Mouse (Mus musculus) liver, embryonic 13.5 days (tissue): Measurements from ENCODE around the gene Adamts18. TPM values are rescaled to one million over a fixed set of nuclear protein-coding genes. Genes with fewer than 3 reads are reported as not detected.

Experiments
- ATAC-seq: fragments of 200-750 bp; cut with Nextera tagmentation; 2 replicates; pipeline ENCODE4 v1.8.0; 2017; ENCODE audit warnings: low read depth, mild to moderate bottlenecking, moderate number of reproducible peaks, moderate library complexity
- DNase-seq: peaks from one replicate; pipeline ENCODE4 v3.0.0; 2022
- H3K27ac ChIP-seq: fragments of 300-500 bp; sonication (generic); 2 replicates; pipeline ENCODE4 v1.5.1; 2015; ENCODE audit warnings: moderate library complexity, mild to moderate bottlenecking, inconsistent platforms
- H3K27me3 ChIP-seq: fragments of 300-500 bp; sonication (generic); 2 replicates; pipeline ENCODE4 v1.6.1; 2015; ENCODE audit warnings: mild to moderate bottlenecking, inconsistent platforms
- H3K36me3 ChIP-seq: fragments of 300-500 bp; sonication (generic); 2 replicates; pipeline ENCODE4 v1.6.1; 2015; ENCODE audit warnings: mild to moderate bottlenecking, inconsistent platforms
- H3K4me1 ChIP-seq: fragments of 300-500 bp; sonication (generic); replicated peaks from 2 replicates; pipeline ENCODE4 v1.6.1; 2015; ENCODE audit warnings: inconsistent platforms
- H3K4me2 ChIP-seq: fragments of 300-500 bp; sonication (generic); 2 replicates; pipeline ENCODE4 v1.6.1; 2015; ENCODE audit warnings: inconsistent platforms, mild to moderate bottlenecking, moderate library complexity
- H3K4me3 ChIP-seq: fragments of 300-500 bp; sonication (generic); replicated peaks from 2 replicates; pipeline ENCODE4 v1.5.1; 2015; ENCODE audit warnings: mild to moderate bottlenecking, inconsistent platforms
- H3K9ac ChIP-seq: fragments of 300-500 bp; sonication (generic); 2 replicates; pipeline ENCODE4 v1.6.1; 2015; ENCODE audit warnings: mild to moderate bottlenecking, inconsistent platforms
- H3K9me3 ChIP-seq: fragments of 300-500 bp; sonication (generic); replicated peaks from 2 replicates; pipeline ENCODE4 v1.6.1; 2016; ENCODE audit warnings: inconsistent platforms
- WGBS: fragments of 180-500 bp; shearing (Covaris S2); methylation state at CpG from one replicate; pipeline ENCODE4 v1.1.7; 2015; ENCODE audit not compliant: insufficient replicate concordance; 5-methylcytosine and 5-hydroxymethylcytosine counted together
- polyA plus RNA-seq: library from polyadenylated mRNA; unstranded; fragments of >200 nt; fragmentation: Nextera tagmentation; extraction: Ambion mirVana; gene quantifications from 2 replicates; pipeline ENCODE4 v1.2.1, GENCODE M21; 2015

Gene Adamts18
- polyA plus RNA-seq, 1 experiment from 2014 or later = 0.10 TPM

- no peaks in the 10 kb centered on the region for H3K36me3 ChIP-seq
- 69% methylated on average over 13 of the region's 13 CpGs for WGBS
- no peak overlapping the region for H3K9ac ChIP-seq
- no peak overlapping the region for H3K4me3 ChIP-seq
- H3K4me1 ChIP-seq = no peaks in the 10 kb centered on the region
- no peak for DNase-seq
- H3K4me2 ChIP-seq = no peak overlapping the region
- H3K9me3 ChIP-seq = no peaks in the 10 kb centered on the region
- no peak overlapping the region for H3K27ac ChIP-seq
- H3K27me3 ChIP-seq = no peaks in the 10 kb centered on the region
- ATAC-seq = no peak
These were observed 17.0 kb upstream of the Adamts18 start for GRCm38 (mm10) chr8:113865326-113866093.

- H3K9me3 ChIP-seq = no peaks in the 10 kb centered on the region
- no peak overlapping the region for H3K27ac ChIP-seq
- 65% methylated on average over 12 of the region's 12 CpGs for WGBS
- no peak for DNase-seq
- H3K4me1 ChIP-seq = no peaks in the 10 kb centered on the region
- H3K36me3 ChIP-seq = no peaks in the 10 kb centered on the region
- H3K9ac ChIP-seq = no peak overlapping the region
- no peak overlapping the region for H3K4me3 ChIP-seq
- no peaks in the 10 kb centered on the region for H3K27me3 ChIP-seq
- no peak overlapping the region for H3K4me2 ChIP-seq
- no peak for ATAC-seq
These were observed 11.5 kb upstream of the Adamts18 start for GRCm38 (mm10) chr8:113859890-113860683.

GRCm38 (mm10) chr8:113858801-113859200 lies 10.3 kb upstream of the Adamts18 start:
- ATAC-seq = no peak
- WGBS = 49% methylated on average over 7 of the region's 7 CpGs
- H3K9me3 ChIP-seq = no peaks in the 10 kb centered on the region
- H3K27me3 ChIP-seq = no peaks in the 10 kb centered on the region
- H3K4me3 ChIP-seq = no peak overlapping the region
- no peak for DNase-seq
- no peaks in the 10 kb centered on the region for H3K4me1 ChIP-seq
- no peaks in the 10 kb centered on the region for H3K36me3 ChIP-seq
- H3K9ac ChIP-seq = no peak overlapping the region
- H3K27ac ChIP-seq = no peak overlapping the region
- H3K4me2 ChIP-seq = no peak overlapping the region

- no peak overlapping the region for H3K9ac ChIP-seq
- DNase-seq (no peak), ATAC-seq (no peak)
- 63% methylated on average over 8 of the region's 8 CpGs for WGBS
- no peaks in the 10 kb centered on the region for H3K36me3 ChIP-seq
- H3K9me3 ChIP-seq = no peaks in the 10 kb centered on the region
- peaks cover 9% of the 10 kb centered on the region for H3K27me3 ChIP-seq
- no peaks in the 10 kb centered on the region for H3K4me1 ChIP-seq
- no peak overlapping the region for H3K4me2 ChIP-seq
- no peak overlapping the region for H3K4me3 ChIP-seq
- H3K27ac ChIP-seq = no peak overlapping the region
These were observed 6.2 kb upstream of the Adamts18 start for GRCm38 (mm10) chr8:113854622-113855293.

GRCm38 (mm10) chr8:113853714-113854113 lies 5.2 kb upstream of the Adamts18 start:
- ATAC-seq (no peak), DNase-seq (no peak)
- Histone ChIP-seq H3K4me1 (no peaks in the 10 kb centered on the region), H3K9ac (no peak overlapping the region), H3K9me3 (no peaks in the 10 kb centered on the region), H3K27ac (no peak overlapping the region), H3K36me3 (no peaks in the 10 kb centered on the region), H3K27me3 (peaks cover 19% of the 10 kb centered on the region), H3K4me3 (no peak overlapping the region), H3K4me2 (no peak overlapping the region)
- 65% methylated on average over 4 of the region's 4 CpGs for WGBS

- ATAC-seq (no peak), DNase-seq (no peak)
- no peak overlapping the region for H3K9ac ChIP-seq
- H3K27me3 ChIP-seq = peaks cover 40% of the 10 kb centered on the region
- H3K4me1 ChIP-seq = no peaks in the 10 kb centered on the region
- H3K4me3 ChIP-seq = no peak overlapping the region
- H3K27ac ChIP-seq = no peak overlapping the region
- no peak overlapping the region for H3K4me2 ChIP-seq
- WGBS = 27% methylated on average over 4 of the region's 4 CpGs
- H3K36me3 ChIP-seq = no peaks in the 10 kb centered on the region
- no peaks in the 10 kb centered on the region for H3K9me3 ChIP-seq
These were observed 3.1 kb upstream of the Adamts18 start for GRCm38 (mm10) chr8:113851655-113852054.

- DNase-seq = no peak
- peak overlapping the region; percentile 28; the same call in 1 of the 2 replicates for H3K4me3 ChIP-seq
- 4% methylated on average over 50 of the region's 50 CpGs for WGBS
- ATAC-seq = no peak
- H3K9me3 ChIP-seq = no peaks in the 10 kb centered on the region
- peak overlapping the region; percentile 38 for H3K4me2 ChIP-seq
- H3K27ac ChIP-seq = no peak overlapping the region
- H3K36me3 ChIP-seq = no peaks in the 10 kb centered on the region
- no peak overlapping the region for H3K9ac ChIP-seq
- H3K27me3 ChIP-seq = peaks cover 41% of the 10 kb centered on the region
- H3K4me1 ChIP-seq = no peaks in the 10 kb centered on the region
These were observed 371 bp downstream of the Adamts18 start for GRCm38 (mm10) chr8:113848081-113848652.

GRCm38 (mm10) chr8:113847606-113848080 lies 895 bp downstream of the Adamts18 start:
- H3K27ac ChIP-seq = no peak overlapping the region
- H3K4me2 ChIP-seq = peak overlapping the region; percentile 38; the same call in 1 of the 2 replicates
- no peaks in the 10 kb centered on the region for H3K36me3 ChIP-seq
- no peak for DNase-seq
- no peaks in the 10 kb centered on the region for H3K9me3 ChIP-seq
- no peaks in the 10 kb centered on the region for H3K4me1 ChIP-seq
- ATAC-seq = no peak
- no peak overlapping the region for H3K9ac ChIP-seq
- peaks cover 41% of the 10 kb centered on the region for H3K27me3 ChIP-seq
- WGBS = 13% methylated on average over 12 of the region's 12 CpGs
- no peak overlapping the region for H3K4me3 ChIP-seq

- Histone ChIP-seq H3K27me3 (peaks cover 41% of the 10 kb centered on the region), H3K27ac (no peak overlapping the region), H3K4me1 (no peaks in the 10 kb centered on the region), H3K4me3 (no peak overlapping the region), H3K9ac (no peak overlapping the region), H3K9me3 (no peaks in the 10 kb centered on the region), H3K4me2 (no peak overlapping the region), H3K36me3 (no peaks in the 10 kb centered on the region)
- DNase-seq (no peak), ATAC-seq (no peak)
- 51% methylated on average over 5 of the region's 5 CpGs for WGBS
These were observed 1.9 kb downstream of the Adamts18 start for GRCm38 (mm10) chr8:113846669-113847068.

GRCm38 (mm10) chr8:113844801-113845301 lies 3.7 kb downstream of the Adamts18 start:
- H3K27me3 ChIP-seq = peaks cover 33% of the 10 kb centered on the region
- H3K36me3 ChIP-seq = no peaks in the 10 kb centered on the region
- no peak for DNase-seq
- ATAC-seq = no peak
- H3K9ac ChIP-seq = no peak overlapping the region
- 62% methylated on average over 20 of the region's 20 CpGs for whole genome bisulfite sequencing
- no peak overlapping the region for H3K4me2 ChIP-seq
- H3K4me3 ChIP-seq = no peak overlapping the region
- no peaks in the 10 kb centered on the region for H3K4me1 ChIP-seq
- H3K9me3 ChIP-seq = no peaks in the 10 kb centered on the region
- no peak overlapping the region for H3K27ac ChIP-seq

GRCm38 (mm10) chr8:113838211-113838610 lies 10.3 kb downstream of the Adamts18 start:
- DNase-seq = no peak
- no peaks in the 10 kb centered on the region for H3K36me3 ChIP-seq
- H3K9ac ChIP-seq = no peak overlapping the region
- ATAC-seq = no peak
- WGBS = 72% methylated on average over 6 of the region's 6 CpGs
- no peaks in the 10 kb centered on the region for H3K27me3 ChIP-seq
- no peak overlapping the region for H3K27ac ChIP-seq
- H3K4me3 ChIP-seq = no peak overlapping the region
- no peak overlapping the region for H3K4me2 ChIP-seq
- no peaks in the 10 kb centered on the region for H3K9me3 ChIP-seq
- no peaks in the 10 kb centered on the region for H3K4me1 ChIP-seq
